Mouse (Mus musculus): ENCODE measurements around the gene Hist1h3d. TPM values are rescaled to one million over a fixed set of nuclear protein-coding genes. Genes with fewer than 3 reads are reported as not detected.
A peak's percentile ranks its signal among the peaks of the same experiment; 100 is the strongest.
"Not testable (repeated sequence)": the region's sequence is repeated elsewhere in the genome, so short reads cannot be mapped to it uniquely, and the experiment has no call there.

Hist1h3d gene
- polyA plus RNA-seq, 1 experiment from 2014 or later, result 4.8 TPM

DNA sequence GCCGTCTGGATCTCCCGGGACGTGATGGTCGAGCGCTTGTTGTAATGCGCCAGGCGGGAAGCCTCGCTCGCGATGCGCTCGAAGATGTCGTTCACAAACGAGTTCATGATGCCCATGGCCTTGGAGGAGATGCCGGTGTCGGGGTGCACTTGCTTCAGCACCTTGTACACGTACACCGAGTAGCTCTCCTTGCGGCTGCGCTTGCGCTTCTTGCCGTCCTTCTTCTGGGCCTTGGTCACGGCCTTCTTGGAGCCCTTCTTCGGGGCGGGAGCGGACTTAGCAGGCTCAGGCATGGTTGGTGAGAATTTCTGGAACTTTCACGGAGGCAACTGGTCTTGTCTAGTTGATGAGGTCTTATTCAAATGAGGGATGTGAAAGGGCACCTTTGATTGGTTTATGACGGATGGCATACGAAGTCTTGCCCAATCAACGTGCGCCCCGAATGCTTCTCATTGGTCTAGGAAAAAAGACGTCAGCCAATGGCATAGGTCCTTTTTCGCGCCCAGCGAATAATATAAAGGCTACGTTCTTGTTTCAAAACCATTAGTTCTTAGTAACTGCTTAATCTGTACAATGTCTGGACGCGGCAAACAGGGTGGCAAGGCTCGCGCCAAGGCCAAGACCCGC lies 1.6 kb upstream of the Hist1h3d start, which contains the start of the genes Hist1h2bf and Hist1h2ad:
Gene Hist1h2bf (minus strand): TSS at position 299 of the 627 bp plus-strand sequence.
Gene Hist1h2ad (plus strand): TSS at position 484 of the 627 bp plus-strand sequence.
- Histone ChIP-seq H3K4me2 (ENCODE audit: low read depth, low read length) (peak within 1 kb of the TSS; percentile 68), H3K9ac (ENCODE audit: low read depth, low read length) (peak within 1 kb of the TSS; percentile 70), H3K27ac (ENCODE audit: low read length) (peak within 1 kb of the TSS; percentile 93), H3K4me3 (ENCODE audit: low read length) (peak within 1 kb of the TSS; percentile 51), H3K4me1 (ENCODE audit: control insufficient read depth, insufficient read depth, low read length) (peaks cover 12% of the 10 kb centered on the region; the same call in 1 of the 2 replicates)
- not testable (repeated sequence) for H3K9me3 ChIP-seq (ENCODE audit: control insufficient read depth, low read length); H3K27me3 ChIP-seq (replicated peaks; ENCODE audit: control insufficient read depth, insufficient read depth, low read length); H3K36me3 ChIP-seq (ENCODE audit: control insufficient read depth, insufficient read depth, low read length)
- under 1% methylated on average over 32 of the region's 42 CpGs for WGBS
- ATAC-seq, result peak; percentile 87

- peak overlapping the region; percentile 60 for H3K9ac ChIP-seq (ENCODE audit: low read depth, low read length)
- ATAC-seq; H3K27me3 ChIP-seq (replicated peaks; ENCODE audit: control insufficient read depth, insufficient read depth, low read length); H3K9me3 ChIP-seq (ENCODE audit: control insufficient read depth, low read length); H3K36me3 ChIP-seq (ENCODE audit: control insufficient read depth, insufficient read depth, low read length): not testable (repeated sequence)
- H3K27ac ChIP-seq (ENCODE audit: low read length), result peak overlapping the region; percentile 93
- H3K4me1 ChIP-seq (ENCODE audit: control insufficient read depth, insufficient read depth, low read length), result peaks cover 12% of the 10 kb centered on the region; the same call in 1 of the 2 replicates
- WGBS, result 3% methylated on average over 7 of the region's 39 CpGs
- H3K4me2 ChIP-seq (ENCODE audit: low read depth, low read length), result peak overlapping the region; percentile 46
- peak overlapping the region; percentile 36 for H3K4me3 ChIP-seq (ENCODE audit: low read length)
These were observed 905 bp upstream of the Hist1h3d start for GRCm38 (mm10) chr13:23574546-23575170.

GRCm38 (mm10) chr13:23575864-23576313 lies 326 bp downstream of the Hist1h3d start:
- Histone ChIP-seq H3K9ac (ENCODE audit: low read depth, low read length) (peak overlapping the region; percentile 71), H3K4me2 (ENCODE audit: low read depth, low read length) (peak overlapping the region; percentile 70), H3K4me3 (ENCODE audit: low read length) (peak overlapping the region; percentile 52), H3K27ac (ENCODE audit: low read length) (peak overlapping the region; percentile 81)
- not testable (repeated sequence) for H3K9me3 ChIP-seq (ENCODE audit: control insufficient read depth, low read length); ATAC-seq; H3K4me1 ChIP-seq (ENCODE audit: control insufficient read depth, insufficient read depth, low read length); H3K27me3 ChIP-seq (replicated peaks; ENCODE audit: control insufficient read depth, insufficient read depth, low read length); H3K36me3 ChIP-seq (ENCODE audit: control insufficient read depth, insufficient read depth, low read length)
- 0% methylated on average over 9 of the region's 40 CpGs for WGBS

GRCm38 (mm10) chr13:23576351-23576881 lies 853 bp downstream of the Hist1h3d start:
- H3K27ac ChIP-seq (ENCODE audit: low read length), result peak overlapping the region; percentile 81
- H3K36me3 ChIP-seq (ENCODE audit: control insufficient read depth, insufficient read depth, low read length), result no peaks in the 10 kb centered on the region
- peak overlapping the region; percentile 70 for H3K4me2 ChIP-seq (ENCODE audit: low read depth, low read length)
- no peaks in the 10 kb centered on the region for H3K27me3 ChIP-seq (replicated peaks; ENCODE audit: control insufficient read depth, insufficient read depth, low read length)
- peaks cover 9% of the 10 kb centered on the region; the same call in 1 of the 2 replicates for H3K4me1 ChIP-seq (ENCODE audit: control insufficient read depth, insufficient read depth, low read length)
- H3K4me3 ChIP-seq (ENCODE audit: low read length), result peak overlapping the region; percentile 52
- H3K9ac ChIP-seq (ENCODE audit: low read depth, low read length), result peak overlapping the region; percentile 71
- 9% methylated on average over 7 of the region's 7 CpGs for WGBS
- H3K9me3 ChIP-seq (ENCODE audit: control insufficient read depth, low read length), result no peaks in the 10 kb centered on the region
- ATAC-seq, result no peak

DNA sequence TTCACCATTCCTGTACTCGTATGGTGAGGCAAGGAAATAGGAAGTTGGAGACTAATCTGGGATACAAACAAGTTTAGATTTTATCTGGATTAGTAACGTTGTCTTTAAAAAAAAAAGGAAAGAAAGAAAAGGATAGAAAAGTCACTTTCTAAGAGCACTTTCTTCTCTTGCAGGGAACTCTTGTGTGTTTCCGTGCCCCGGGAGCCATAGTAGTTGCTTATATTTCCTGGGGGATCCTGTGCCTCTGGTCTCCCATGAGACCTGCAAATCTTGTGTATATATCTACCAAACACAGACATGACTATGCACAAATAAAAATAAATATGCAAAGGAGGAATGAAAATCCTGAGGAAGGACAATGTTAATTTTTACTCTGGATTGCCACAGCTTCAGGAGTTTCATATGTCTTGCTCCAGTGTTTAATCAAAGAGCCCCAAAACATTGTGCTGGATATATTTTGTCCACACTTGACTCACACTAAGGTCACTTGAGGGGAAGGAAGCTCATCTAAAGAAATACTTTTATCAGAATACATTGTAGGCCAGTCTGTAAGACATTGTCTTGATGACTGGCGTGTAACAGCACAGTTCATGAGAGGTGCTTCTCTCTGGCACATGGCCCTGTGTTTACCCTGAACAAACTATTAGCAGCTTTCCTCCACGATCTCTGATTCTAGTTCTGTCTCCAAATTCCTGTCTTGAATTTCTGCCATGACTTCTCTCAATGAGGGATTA lies 1.5 kb downstream of the Hist1h3d start:
- Histone ChIP-seq H3K9ac (ENCODE audit: low read depth, low read length) (peak overlapping the region; percentile 71), H3K9me3 (ENCODE audit: control insufficient read depth, low read length) (no peaks in the 10 kb centered on the region), H3K27me3 (replicated peaks; ENCODE audit: control insufficient read depth, insufficient read depth, low read length) (no peaks in the 10 kb centered on the region), H3K4me3 (ENCODE audit: low read length) (peak overlapping the region; percentile 52), H3K27ac (ENCODE audit: low read length) (peak overlapping the region; percentile 81), H3K4me1 (ENCODE audit: control insufficient read depth, insufficient read depth, low read length) (peaks cover 10% of the 10 kb centered on the region; the same call in 1 of the 2 replicates), H3K36me3 (ENCODE audit: control insufficient read depth, insufficient read depth, low read length) (no peaks in the 10 kb centered on the region), H3K4me2 (ENCODE audit: low read depth, low read length) (peak overlapping the region; percentile 70)
- no peak for ATAC-seq
- 38% methylated on average over 6 of the region's 6 CpGs for WGBS

DNA sequence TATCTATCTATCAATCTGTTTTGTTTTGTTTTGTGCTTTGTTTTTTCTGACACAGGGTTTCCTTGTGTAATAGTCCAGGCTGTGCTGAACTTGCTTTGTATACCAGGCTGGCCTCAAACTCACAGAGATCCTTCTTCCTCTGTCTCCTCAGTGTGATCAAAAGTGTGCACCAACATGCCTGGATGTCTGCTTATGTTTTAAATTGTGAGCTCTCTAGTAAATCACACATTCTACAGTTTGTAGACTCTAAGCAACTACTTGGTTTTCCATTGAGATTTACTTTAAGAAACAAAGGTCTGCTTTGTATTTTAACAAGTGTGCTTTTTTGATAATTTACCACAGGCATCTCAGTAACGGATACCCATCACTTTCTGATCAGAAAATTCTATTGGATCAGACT lies 2.3 kb downstream of the Hist1h3d start:
- H3K9me3 ChIP-seq (ENCODE audit: control insufficient read depth, low read length), result no peaks in the 10 kb centered on the region
- H3K9ac ChIP-seq (ENCODE audit: low read depth, low read length), result no peak overlapping the region
- H3K4me3 ChIP-seq (ENCODE audit: low read length), result no peak overlapping the region
- no peak for ATAC-seq
- no peak overlapping the region for H3K4me2 ChIP-seq (ENCODE audit: low read depth, low read length)
- H3K4me1 ChIP-seq (ENCODE audit: control insufficient read depth, insufficient read depth, low read length), result peaks cover 12% of the 10 kb centered on the region; the same call in 1 of the 2 replicates
- H3K27ac ChIP-seq (ENCODE audit: low read length), result no peak overlapping the region
- WGBS, result 98% methylated on average over 1 of the region's 1 CpGs
- H3K27me3 ChIP-seq (replicated peaks; ENCODE audit: control insufficient read depth, insufficient read depth, low read length), result no peaks in the 10 kb centered on the region
- no peaks in the 10 kb centered on the region for H3K36me3 ChIP-seq (ENCODE audit: control insufficient read depth, insufficient read depth, low read length)

GRCm38 (mm10) chr13:23581408-23582218 lies 6.0 kb downstream of the Hist1h3d start, which contains the start of gene Hist1h4d:
TSS of gene Hist1h4d (plus strand) at chr13:23581598.
- peak; percentile 87 for ATAC-seq
- Histone ChIP-seq H3K9ac (ENCODE audit: low read depth, low read length) (peak within 1 kb of the TSS; percentile 72), H3K4me3 (ENCODE audit: low read length) (peak within 1 kb of the TSS; percentile 59), H3K4me1 (ENCODE audit: control insufficient read depth, insufficient read depth, low read length) (peaks cover 21% of the 10 kb centered on the region), H3K36me3 (ENCODE audit: control insufficient read depth, insufficient read depth, low read length) (no peaks in the 10 kb centered on the region), H3K27ac (ENCODE audit: low read length) (peak within 1 kb of the TSS; percentile 79), H3K9me3 (ENCODE audit: control insufficient read depth, low read length) (no peaks in the 10 kb centered on the region), H3K27me3 (replicated peaks; ENCODE audit: control insufficient read depth, insufficient read depth, low read length) (no peaks in the 10 kb centered on the region), H3K4me2 (ENCODE audit: low read depth, low read length) (peak within 1 kb of the TSS; percentile 89)
- under 1% methylated on average over 43 of the region's 43 CpGs for WGBS

GRCm38 (mm10) chr13:23582219-23583056 lies 6.9 kb downstream of the Hist1h3d start:
- peak overlapping the region; percentile 79 for H3K27ac ChIP-seq (ENCODE audit: low read length)
- no peaks in the 10 kb centered on the region for H3K27me3 ChIP-seq (replicated peaks; ENCODE audit: control insufficient read depth, insufficient read depth, low read length)
- H3K9me3 ChIP-seq (ENCODE audit: control insufficient read depth, low read length), result no peaks in the 10 kb centered on the region
- peak overlapping the region; percentile 59 for H3K4me3 ChIP-seq (ENCODE audit: low read length)
- WGBS, result 12% methylated on average over 6 of the region's 6 CpGs
- H3K36me3 ChIP-seq (ENCODE audit: control insufficient read depth, insufficient read depth, low read length), result no peaks in the 10 kb centered on the region
- peak overlapping the region; percentile 72 for H3K9ac ChIP-seq (ENCODE audit: low read depth, low read length)
- no peak for ATAC-seq
- peaks cover 18% of the 10 kb centered on the region for H3K4me1 ChIP-seq (ENCODE audit: control insufficient read depth, insufficient read depth, low read length)
- H3K4me2 ChIP-seq (ENCODE audit: low read depth, low read length), result peak overlapping the region; percentile 89
